Mouse (Mus musculus): ENCODE results near the gene Stub1. TPM values are rescaled to one million over a fixed set of nuclear protein-coding genes. Genes with fewer than 3 reads are reported as not detected.

Gene Stub1
- polyA plus RNA-seq, 1 experiment from 2014 or later, result 78.5 TPM

DNA sequence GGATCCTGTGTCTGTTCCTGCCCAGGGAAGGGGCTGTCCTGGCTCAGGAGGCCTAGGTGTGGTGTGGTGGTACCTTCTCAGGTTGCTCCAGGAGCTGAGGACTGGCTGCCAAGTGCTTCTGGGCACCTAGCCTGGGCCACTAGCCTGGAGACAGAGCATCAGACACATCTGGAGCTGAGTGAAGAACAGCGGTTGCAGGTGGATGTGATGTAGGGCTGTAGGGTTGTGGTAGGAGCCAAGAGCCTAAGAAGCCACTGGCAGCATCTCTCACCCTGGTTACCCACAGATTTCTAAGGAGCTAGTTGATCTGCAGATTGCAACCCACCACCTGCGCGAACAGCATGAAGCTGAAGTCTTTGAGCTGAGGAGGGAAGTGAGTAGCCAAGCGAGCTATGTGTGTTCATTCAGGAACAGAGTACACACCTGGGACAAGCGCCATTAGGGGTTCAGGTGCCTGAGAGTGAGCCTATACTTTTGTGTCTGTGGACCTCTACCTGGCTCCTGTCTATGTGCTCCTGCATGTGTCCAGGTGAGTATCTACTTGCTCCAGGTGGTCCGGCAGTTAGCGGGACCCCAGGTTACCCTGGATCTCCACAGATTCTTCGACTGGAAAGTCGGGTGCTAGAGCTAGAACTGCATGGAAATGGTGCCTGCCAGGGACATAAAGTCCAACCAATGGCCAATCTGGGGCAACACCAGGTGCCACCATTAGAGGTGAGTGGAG, 46.3 kb downstream of the Stub1 start:
- 98% methylated on average over 9 of the region's 9 CpGs for WGBS (ENCODE audit: missing documents)
- Histone ChIP-seq H3K27ac (no peak overlapping the region), H3K79me2 (ENCODE audit: inconsistent target) (peaks cover 23% of the 10 kb centered on the region; the same call in 1 of the 2 replicates), H3K36me3 (ENCODE audit: inconsistent target) (peaks cover 23% of the 10 kb centered on the region), H3K4me3 (ENCODE audit: inconsistent target) (no peak overlapping the region)

DNA sequence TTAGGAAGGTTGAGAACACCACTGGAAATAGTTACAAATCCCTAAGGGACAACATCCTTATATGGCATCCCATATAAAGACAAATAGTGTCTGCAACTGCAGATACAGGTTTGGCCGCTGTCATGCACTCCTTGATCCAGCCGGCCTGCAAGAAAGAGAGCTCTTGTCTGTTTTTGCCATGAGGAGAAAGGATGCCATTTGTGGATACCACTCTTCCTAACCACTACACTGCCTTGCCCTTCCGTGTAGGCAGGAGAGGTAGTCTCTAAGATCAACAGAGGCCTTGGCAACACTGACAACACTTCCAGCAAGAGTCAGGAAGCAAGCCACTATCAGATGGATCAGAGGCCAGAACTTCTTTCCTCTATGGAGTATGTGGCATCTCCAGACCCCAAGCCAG, 46.9 kb downstream of the Stub1 start, which contains the start of gene Ccdc78:
Ccdc78 (plus strand) TSS at position 301 of the 400 bp plus-strand sequence.
- peak within 1 kb of the TSS; percentile 48 for H3K27ac ChIP-seq
- H3K4me3 ChIP-seq (ENCODE audit: inconsistent target), result peak within 1 kb of the TSS; percentile 68

DNA sequence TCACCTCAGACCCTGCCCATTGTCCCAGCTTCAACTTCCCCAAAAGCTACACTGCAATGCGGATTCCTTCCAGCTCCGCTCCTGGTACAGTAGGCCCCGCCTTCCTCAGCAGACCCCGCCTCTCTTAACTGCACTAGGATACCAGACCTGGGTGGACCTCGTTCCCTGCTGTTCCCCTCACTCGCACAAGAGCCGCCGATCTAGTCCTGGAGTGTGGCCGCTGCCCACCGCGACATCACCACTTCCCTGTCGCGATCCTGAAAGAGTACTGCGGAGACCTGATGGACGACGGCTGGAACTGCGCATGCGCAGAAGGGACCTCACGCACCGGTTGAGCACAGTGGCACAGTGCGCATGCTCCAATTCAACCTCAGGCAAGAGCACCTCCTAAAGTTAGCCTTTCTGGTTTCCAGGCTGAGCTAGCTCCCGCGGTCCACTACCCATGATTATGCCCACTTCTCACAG, 47.9 kb downstream of the Stub1 start, which contains the start of gene Haghl:
Haghl (minus strand) TSS at position 393 of the 465 bp plus-strand sequence.
- Histone ChIP-seq H3K79me2 (ENCODE audit: inconsistent target) (peaks cover 9% of the 10 kb centered on the region; the same call in 1 of the 2 replicates), H3K27ac (peak within 1 kb of the TSS; percentile 48), H3K36me3 (ENCODE audit: inconsistent target) (peaks cover 39% of the 10 kb centered on the region), H3K4me3 (ENCODE audit: inconsistent target) (peak within 1 kb of the TSS; percentile 68)
- 0% methylated on average over 23 of the region's 23 CpGs for WGBS (ENCODE audit: missing documents)

More for the DNA sequence above, 46.9 kb downstream of the Stub1 start, which contains the start of gene Ccdc78:
- Histone ChIP-seq H3K36me3 (ENCODE audit: inconsistent target) (peaks cover 29% of the 10 kb centered on the region), H3K79me2 (ENCODE audit: inconsistent target) (peaks cover 17% of the 10 kb centered on the region; the same call in 1 of the 2 replicates)
- WGBS (ENCODE audit: missing documents), result 87% methylated on average over 3 of the region's 3 CpGs

DNA sequence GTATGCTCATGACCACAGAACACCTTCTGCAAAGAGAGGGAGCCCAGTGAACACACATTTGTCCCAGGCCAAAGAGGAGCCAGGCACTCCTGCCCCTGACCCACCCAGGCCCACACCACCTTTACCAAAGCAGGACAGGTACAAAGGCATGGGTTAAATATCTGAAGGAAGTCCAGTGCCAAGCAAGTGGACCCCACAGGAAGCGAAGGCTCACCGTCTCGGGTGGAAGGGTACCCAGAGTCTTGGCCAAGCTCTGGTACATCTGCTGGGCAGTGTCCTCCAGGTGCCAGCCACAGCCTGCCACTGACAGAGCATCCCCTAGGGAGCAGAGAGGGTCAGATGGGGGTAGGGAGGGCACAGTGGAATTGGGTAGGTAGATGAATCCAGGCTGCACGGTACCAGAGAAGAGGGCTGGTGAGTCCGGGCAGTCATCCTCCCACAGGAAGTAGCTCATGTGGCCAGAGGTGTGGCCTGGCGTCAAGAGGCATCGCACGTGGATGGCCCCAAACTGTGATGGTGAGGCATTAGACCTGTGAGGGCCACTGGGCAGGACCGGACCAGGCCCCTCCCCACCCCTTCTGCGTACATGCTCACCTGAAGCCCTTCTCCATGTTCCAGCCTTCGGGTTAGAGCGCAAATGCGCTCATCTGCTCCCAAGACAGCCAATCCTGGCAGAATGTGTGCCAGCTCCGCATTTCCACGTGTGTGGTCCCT, 49.2 kb downstream of the Stub1 start:
- H3K36me3 ChIP-seq (ENCODE audit: inconsistent target), result peaks cover 43% of the 10 kb centered on the region
- no peak overlapping the region for H3K27ac ChIP-seq
- no peak overlapping the region for H3K4me3 ChIP-seq (ENCODE audit: inconsistent target)
- H3K79me2 ChIP-seq (ENCODE audit: inconsistent target), result peaks cover 9% of the 10 kb centered on the region; the same call in 1 of the 2 replicates
- 70% methylated on average over 15 of the region's 15 CpGs for WGBS (ENCODE audit: missing documents)

DNA sequence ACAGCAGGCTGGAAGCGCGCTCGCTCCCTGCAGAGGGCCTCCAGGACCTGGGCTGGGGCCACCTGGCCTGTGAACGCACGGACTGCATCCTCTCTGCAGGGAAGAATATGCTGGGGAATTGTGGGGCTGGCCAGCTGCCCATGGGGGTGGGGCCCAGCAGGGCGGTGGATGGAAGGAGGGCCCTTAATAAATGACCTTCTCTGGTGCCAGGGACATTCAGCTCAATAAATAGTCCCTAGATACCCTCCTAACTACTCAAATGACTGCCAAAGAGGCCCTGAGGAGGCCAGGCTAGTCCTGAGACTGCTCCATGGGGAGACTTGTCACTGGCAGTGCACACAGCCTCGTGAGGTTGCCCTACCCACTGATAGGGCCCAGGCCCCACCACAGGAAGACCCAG, 50.1 kb downstream of the Stub1 start:
- no peak overlapping the region for H3K27ac ChIP-seq
- H3K79me2 ChIP-seq (ENCODE audit: inconsistent target), result peaks cover 9% of the 10 kb centered on the region; the same call in 1 of the 2 replicates
- 92% methylated on average over 7 of the region's 7 CpGs for WGBS (ENCODE audit: missing documents)
- peaks cover 48% of the 10 kb centered on the region for H3K36me3 ChIP-seq (ENCODE audit: inconsistent target)
- H3K4me3 ChIP-seq (ENCODE audit: inconsistent target), result no peak overlapping the region

DNA sequence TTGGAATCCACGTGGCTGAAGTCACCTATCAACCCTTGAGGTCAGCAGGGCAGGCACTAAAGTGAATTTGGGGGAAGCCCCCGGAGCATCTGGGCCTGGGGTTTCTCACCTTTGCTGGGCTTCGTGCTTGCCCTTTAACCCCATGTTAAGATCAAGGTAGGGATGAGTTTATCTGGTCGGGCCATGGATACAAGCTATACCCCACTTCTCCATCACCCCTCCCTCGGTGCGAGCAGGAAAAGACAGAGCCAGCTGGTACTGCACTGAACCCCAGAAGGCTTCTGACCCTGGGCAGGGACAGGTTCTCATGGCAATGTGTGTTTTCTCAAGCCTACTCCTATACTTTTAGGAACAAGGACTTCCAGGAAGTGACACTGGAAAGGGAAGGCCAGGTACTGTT, 51.9 kb downstream of the Stub1 start:
- Histone ChIP-seq H3K27ac (no peak overlapping the region), H3K36me3 (ENCODE audit: inconsistent target) (peaks cover 62% of the 10 kb centered on the region), H3K4me3 (ENCODE audit: inconsistent target) (no peak overlapping the region), H3K79me2 (ENCODE audit: inconsistent target) (peaks cover 9% of the 10 kb centered on the region; the same call in 1 of the 2 replicates)
- WGBS (ENCODE audit: missing documents), result 93% methylated on average over 6 of the region's 6 CpGs

Other genes starting within 250 kb of the Stub1 start
- gene Gng13, start 116.2 kb downstream of the Stub1 start, polyA plus RNA-seq (2018), result not detected in 3 replicates
- 0.80 to 5.9 TPM (median 1.1 TPM) in 3 replicates for gene Chtf18, start 106.0 kb downstream of the Stub1 start, polyA plus RNA-seq (2018)
- gene Rpusd1, start 105.7 kb downstream of the Stub1 start, polyA plus RNA-seq (2018), result 5.9 to 11.6 TPM (median 7.3 TPM) in 3 replicates
- gene Mslnl, start 97.4 kb downstream of the Stub1 start, polyA plus RNA-seq (2018), result not detected in 3 replicates
- gene Msln, start 79.0 kb downstream of the Stub1 start, polyA plus RNA-seq (2018), result not detected in 3 replicates
- 19.4 to 20.9 TPM (median 19.5 TPM) in 3 replicates for gene Narfl, start 59.6 kb downstream of the Stub1 start, polyA plus RNA-seq (2018)
- 10.9 to 28.1 TPM (median 26.5 TPM) in 3 replicates for gene Haghl, start 47.7 kb downstream of the Stub1 start, polyA plus RNA-seq (2018)
- not detected in 3 replicates for gene Ccdc78, start 46.8 kb downstream of the Stub1 start, polyA plus RNA-seq (2018)
- gene Fam173a, start 40.5 kb downstream of the Stub1 start, polyA plus RNA-seq (2018), result 12.9 to 59.3 TPM (median 54.8 TPM) in 3 replicates
- not detected in 3 replicates for gene AC134908.4, start 37.7 kb downstream of the Stub1 start, polyA plus RNA-seq (2018)
- 3.0 to 22.9 TPM (median 8.0 TPM) in 3 replicates for gene Metrn, start 36.3 kb downstream of the Stub1 start, polyA plus RNA-seq (2018)
- gene Fbxl16, start 24.3 kb downstream of the Stub1 start, polyA plus RNA-seq (2018), result 0.13 to 0.33 TPM (median 0.32 TPM) in 3 replicates
- gene Wdr24, start 9.8 kb downstream of the Stub1 start, polyA plus RNA-seq (2018), result 8.8 to 13.8 TPM (median 9.0 TPM) in 3 replicates
- 15.2 to 28.3 TPM (median 18.9 TPM) in 3 replicates for gene Jmjd8, start 4.5 kb downstream of the Stub1 start, polyA plus RNA-seq (2018)
- gene Rhbdl1, start 3.9 kb upstream of the Stub1 start, polyA plus RNA-seq (2018), result 0.16 to 0.97 TPM in 2 of 3 replicates, not detected in the other
- 0.09 to 1.1 TPM (median 0.43 TPM) in 3 replicates for gene Gm20683, start 8.4 kb upstream of the Stub1 start, polyA plus RNA-seq (2018)
- gene Rhot2, start 11.4 kb upstream of the Stub1 start, polyA plus RNA-seq (2018), result 20.6 to 24.8 TPM (median 22.4 TPM) in 3 replicates
- 1.5 to 2.9 TPM (median 2.5 TPM) in 3 replicates for gene Wdr90, start 28.1 kb upstream of the Stub1 start, polyA plus RNA-seq (2018)
- gene Mcrip2, start 35.4 kb upstream of the Stub1 start, polyA plus RNA-seq (2018), result 5.6 to 15.2 TPM (median 7.1 TPM) in 3 replicates
- gene Mettl26, start 41.7 kb upstream of the Stub1 start, polyA plus RNA-seq (2018), result 3.3 to 5.5 TPM (median 5.2 TPM) in 3 replicates
- gene Wfikkn1, start 47.5 kb upstream of the Stub1 start, polyA plus RNA-seq (2018), result 0.13 to 0.32 TPM (median 0.20 TPM) in 3 replicates
- 13.7 to 21.8 TPM (median 16.8 TPM) in 3 replicates for gene Rab40c, start 86.3 kb upstream of the Stub1 start, polyA plus RNA-seq (2018)
- gene Pigq, start 111.5 kb upstream of the Stub1 start, polyA plus RNA-seq (2018), result 33.1 to 43.2 TPM (median 35.1 TPM) in 3 replicates
- not detected in 3 replicates for gene Nhlrc4, start 111.6 kb upstream of the Stub1 start, polyA plus RNA-seq (2018)
- not detected in 3 replicates for gene A930017K11Rik, start 119.2 kb upstream of the Stub1 start, polyA plus RNA-seq (2018)
- 5.2 to 13.5 TPM (median 5.9 TPM) in 3 replicates for gene Capn15, start 152.4 kb upstream of the Stub1 start, polyA plus RNA-seq (2018)
- gene Rab11fip3, start 236.2 kb upstream of the Stub1 start, polyA plus RNA-seq (2018), result 5.3 to 7.6 TPM (median 6.3 TPM) in 3 replicates

All from macrophage (primary cell).